Mouse (Mus musculus) 3T3-L1 (cell line): Measurements from ENCODE around the gene Cxadr.

ENCODE experiments used
- DNase-seq: peaks from one replicate; pipeline ENCODE4 v3.0.0-alpha.2; 2015; ENCODE audit warnings: low read depth, low spot score

Gene Cxadr

GRCm38 (mm10) chr16:78371491-78372046, 70.3 kb downstream of the Cxadr start:
- DNase-seq, result no peak

- DNase-seq, result no peak
Measured at GRCm38 (mm10) chr16:78372786-78373185, 71.5 kb downstream of the Cxadr start.

GRCm38 (mm10) chr16:78373743-78374142, 72.5 kb downstream of the Cxadr start:
- DNase-seq, result no peak

GRCm38 (mm10) chr16:78375222-78375621, 73.9 kb downstream of the Cxadr start:
- peak; percentile 32 for DNase-seq

GRCm38 (mm10) chr16:78375821-78376691, 74.8 kb downstream of the Cxadr start:
- DNase-seq, result peak; percentile 58

GRCm38 (mm10) chr16:78376745-78377570, 75.7 kb downstream of the Cxadr start, which contains the start of gene Btg3:
TSS of gene Btg3 (minus strand) at chr16:78377192.
- DNase-seq, result peak; percentile 62

GRCm38 (mm10) chr16:78378493-78378892, 77.2 kb downstream of the Cxadr start:
- no peak for DNase-seq

GRCm38 (mm10) chr16:78389122-78389521, 87.8 kb downstream of the Cxadr start:
- no peak for DNase-seq

- DNase-seq, result no peak
Measured at GRCm38 (mm10) chr16:78389986-78390385, 88.7 kb downstream of the Cxadr start.

- DNase-seq, result no peak
Measured at GRCm38 (mm10) chr16:78391354-78391753, 90.1 kb downstream of the Cxadr start.

- DNase-seq, result no peak
Measured at GRCm38 (mm10) chr16:78398734-78399133, 97.4 kb downstream of the Cxadr start.

GRCm38 (mm10) chr16:78399423-78399822, 98.1 kb downstream of the Cxadr start:
- DNase-seq, result no peak

GRCm38 (mm10) chr16:78402316-78402715, 101.0 kb downstream of the Cxadr start:
- no peak for DNase-seq

- DNase-seq, result no peak
Measured at GRCm38 (mm10) chr16:78406657-78407056, 105.4 kb downstream of the Cxadr start.

GRCm38 (mm10) chr16:78407855-78408254, 106.6 kb downstream of the Cxadr start:
- DNase-seq, result no peak
